Mouse (Mus musculus) layer of hippocampus, adult 8-10 months (tissue): ENCODE measurements around the gene Gm4131. TPM values are rescaled to one million over a fixed set of nuclear protein-coding genes. Genes with fewer than 3 reads are reported as not detected.
A peak's percentile ranks its signal among the peaks of the same experiment; 100 is the strongest.
"Not testable (repeated sequence)": the region's sequence is repeated elsewhere in the genome, so short reads cannot be mapped to it uniquely, and the experiment has no call there.

Source experiments
- DNase-seq, 2 experiments: peaks; one replicate each; pipeline ENCODE4 v3.0.0; 2022; ENCODE audit warnings: low spot score in 2 of 2
- total RNA-seq, 4 experiments: library from RNA; stranded (reverse); gene quantifications; 2 replicates each; pipeline ENCODE4 v1.2.4; 2022

Gene Gm4131
- total RNA-seq = not detected

DNA sequence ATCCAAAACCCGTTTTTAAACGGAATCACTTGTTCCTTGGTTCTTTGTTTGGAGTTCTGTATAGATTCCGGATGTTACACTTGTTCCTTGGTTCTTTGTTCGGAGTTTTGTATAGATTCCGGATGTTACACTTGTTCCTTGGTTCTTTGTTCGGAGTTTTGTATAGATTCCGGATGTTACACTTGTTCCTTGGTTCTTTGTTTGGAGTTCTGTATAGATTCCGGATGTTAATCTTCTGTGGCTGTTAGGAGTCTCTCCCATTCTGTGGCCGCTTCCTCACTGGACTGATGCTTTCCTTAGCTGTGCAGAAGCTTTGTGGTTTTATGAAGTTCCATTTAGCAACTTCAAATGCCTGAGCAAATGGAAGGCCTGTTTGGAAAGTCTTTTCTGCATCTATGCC, at the start of gene Gm4131:
TSS of gene Gm4131 (minus strand) at position 101 of the 400 bp plus-strand sequence.
- DNase-seq = not testable (repeated sequence)

GRCm38 (mm10) chr14:62609904-62610303, 43.2 kb upstream of the Gm4131 start:
- no peak for DNase-seq

DNA sequence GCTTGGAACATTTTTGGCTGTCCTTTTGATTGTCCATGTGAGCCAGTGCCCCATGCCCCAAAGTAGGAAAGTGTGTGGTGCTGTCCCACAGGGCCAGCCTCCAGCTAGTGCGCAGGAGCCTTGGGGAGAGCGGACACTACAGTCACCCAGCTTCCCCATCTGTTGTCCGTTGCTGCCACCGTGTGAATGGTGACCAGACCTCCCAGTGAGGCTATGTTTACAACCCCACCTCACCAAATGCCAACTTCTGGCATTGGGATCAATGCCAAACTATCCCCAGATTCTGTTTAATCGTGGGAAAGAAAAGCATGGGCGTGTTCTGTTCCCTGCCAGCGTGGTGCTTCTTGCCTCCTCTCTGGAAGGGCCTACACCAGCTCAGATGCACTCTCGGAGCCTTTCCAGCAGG, 41.1 kb upstream of the Gm4131 start:
- DNase-seq = peak in 1 of 2 experiments; percentile 42

DNA sequence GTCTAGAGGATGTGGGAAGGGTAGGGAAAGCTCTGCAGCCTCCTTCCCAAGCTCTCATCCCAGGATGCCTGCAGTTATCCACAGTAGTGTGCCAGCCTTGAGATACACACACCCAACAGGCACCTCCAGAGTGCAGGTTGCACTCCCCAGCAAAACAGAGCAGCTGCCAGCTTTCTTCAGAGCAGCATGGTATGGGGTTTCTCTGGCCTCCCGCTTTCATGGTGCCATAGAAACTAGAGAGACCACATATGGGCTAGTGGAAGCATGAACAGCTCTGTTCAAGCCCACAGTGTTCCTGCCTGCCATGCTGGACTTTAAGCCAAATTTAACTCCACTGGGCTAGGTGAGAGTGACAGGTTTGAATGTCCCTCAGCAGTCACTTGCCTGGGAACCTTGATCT, 36.1 kb upstream of the Gm4131 start:
- DNase-seq = no peak

GRCm38 (mm10) chr14:62602271-62602670, 35.5 kb upstream of the Gm4131 start:
- DNase-seq = peak in 1 of 2 experiments; percentile 32

DNA sequence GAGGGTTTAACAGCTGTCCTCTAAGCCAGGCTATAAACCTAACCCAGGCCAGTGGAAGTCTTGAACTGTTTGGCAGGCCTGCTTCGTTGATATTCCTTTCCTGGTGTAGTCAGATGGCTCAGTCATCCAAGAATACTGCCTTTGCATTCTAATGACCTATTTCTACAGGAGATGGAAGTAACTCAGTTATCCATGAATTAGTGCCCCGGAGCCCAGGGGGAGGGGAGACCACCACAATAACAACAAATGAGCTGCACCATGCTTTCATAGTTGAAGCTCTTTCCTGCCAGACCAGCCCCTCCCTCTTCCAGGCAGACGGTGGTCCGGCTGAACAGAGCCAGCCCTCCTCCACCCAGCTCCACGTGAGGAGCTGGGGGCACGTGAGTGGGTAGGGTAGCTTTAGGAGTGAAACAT, 33.4 kb upstream of the Gm4131 start:
- DNase-seq = no peak

GRCm38 (mm10) chr14:62585338-62585737, 18.6 kb upstream of the Gm4131 start:
- peak in 1 of 2 experiments; percentile 54 for DNase-seq

- DNase-seq = no peak
Observed at GRCm38 (mm10) chr14:62584637-62585036, 17.9 kb upstream of the Gm4131 start.

DNA sequence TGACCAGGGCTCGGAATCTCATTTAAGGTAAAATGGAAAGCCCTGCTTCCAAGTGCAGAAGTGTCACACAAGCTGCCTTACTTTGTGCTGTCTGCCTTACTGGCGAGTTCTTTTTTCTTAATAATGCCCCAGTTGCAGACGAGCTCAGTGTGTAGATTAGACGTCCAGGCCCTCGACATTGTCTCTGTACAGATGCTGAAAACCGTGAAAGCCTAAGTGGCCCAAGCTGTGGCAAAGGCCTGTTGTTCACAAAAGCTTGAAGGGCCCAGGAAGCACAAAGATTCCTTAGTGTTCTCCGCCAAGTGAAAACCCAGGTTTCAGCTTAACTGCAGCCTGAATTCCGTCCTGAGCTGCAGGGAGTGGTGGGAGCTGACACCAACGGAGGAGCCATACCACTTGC, 15.0 kb upstream of the Gm4131 start:
- DNase-seq = no peak

DNA sequence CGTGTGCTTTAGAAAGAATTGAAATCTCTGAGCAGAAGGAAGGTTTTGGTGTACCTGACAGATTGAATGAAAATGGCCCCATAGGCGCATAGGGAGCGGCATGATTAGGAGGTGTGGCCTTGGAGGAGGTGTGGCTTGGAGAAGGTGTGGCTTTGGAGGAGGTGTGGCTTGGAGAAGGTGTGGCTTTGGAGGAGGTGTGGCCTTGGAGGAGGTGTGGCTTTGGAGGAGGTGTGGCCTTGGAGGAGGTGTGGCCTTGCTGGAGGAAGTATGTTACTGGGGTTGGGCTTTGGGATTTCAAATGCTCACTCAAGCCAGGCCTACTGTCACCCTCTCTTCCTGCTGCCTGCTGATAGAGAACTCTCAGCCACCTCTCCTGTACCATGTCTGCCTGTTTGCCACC, 14.2 kb upstream of the Gm4131 start:
- DNase-seq = no peak

DNA sequence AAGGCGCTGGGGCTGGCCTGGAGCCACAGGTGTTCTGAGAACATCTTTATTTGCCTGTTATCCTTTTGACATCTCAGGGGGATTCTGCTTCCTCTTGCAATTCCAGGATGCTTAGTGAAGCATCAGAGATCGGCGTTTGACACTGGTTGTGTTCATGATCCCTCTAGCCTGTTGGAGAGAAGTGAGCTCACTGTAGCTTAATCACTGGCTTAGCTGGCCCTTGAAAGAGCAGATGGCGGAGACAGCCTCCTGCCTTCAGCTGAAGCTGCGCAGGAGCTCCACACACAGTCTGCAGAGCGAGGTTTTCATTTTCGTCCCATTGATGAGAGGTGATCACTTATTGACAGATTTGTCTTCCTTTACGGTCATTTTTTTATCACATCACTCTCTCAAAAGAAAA, 9.1 kb upstream of the Gm4131 start:
- peak in 1 of 2 experiments; percentile 40 for DNase-seq

GRCm38 (mm10) chr14:62574906-62575305, 8.2 kb upstream of the Gm4131 start:
- DNase-seq = no peak

- DNase-seq = no peak
Observed at GRCm38 (mm10) chr14:62573454-62573853, 6.7 kb upstream of the Gm4131 start.

GRCm38 (mm10) chr14:62570299-62570698, 3.6 kb upstream of the Gm4131 start:
- no peak for DNase-seq

- no peak for DNase-seq
Observed at GRCm38 (mm10) chr14:62569463-62569862, 2.7 kb upstream of the Gm4131 start.

DNA sequence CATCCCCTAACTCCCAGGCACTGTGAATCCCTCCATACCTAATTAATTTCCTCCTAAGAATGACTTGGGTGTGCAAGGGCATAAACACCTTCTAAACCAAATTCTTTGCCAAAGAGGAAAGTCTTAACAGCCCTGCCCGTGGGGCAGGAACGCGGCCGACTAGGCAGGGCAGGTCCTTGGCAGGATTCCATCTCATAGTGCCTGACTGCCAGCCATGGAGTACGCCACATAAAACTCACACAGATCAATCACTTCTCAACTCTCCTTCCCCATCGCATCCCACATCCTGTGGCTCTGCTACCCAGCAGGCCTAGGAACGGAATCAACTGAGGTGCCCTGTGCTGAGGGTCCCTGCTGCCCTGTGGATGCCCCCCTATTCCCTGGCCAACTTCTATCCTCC, 3.0 kb downstream of the Gm4131 start:
- DNase-seq = no peak

GRCm38 (mm10) chr14:62561875-62562748, 4.6 kb downstream of the Gm4131 start:
- DNase-seq = peak; percentile 52 to 61

DNA sequence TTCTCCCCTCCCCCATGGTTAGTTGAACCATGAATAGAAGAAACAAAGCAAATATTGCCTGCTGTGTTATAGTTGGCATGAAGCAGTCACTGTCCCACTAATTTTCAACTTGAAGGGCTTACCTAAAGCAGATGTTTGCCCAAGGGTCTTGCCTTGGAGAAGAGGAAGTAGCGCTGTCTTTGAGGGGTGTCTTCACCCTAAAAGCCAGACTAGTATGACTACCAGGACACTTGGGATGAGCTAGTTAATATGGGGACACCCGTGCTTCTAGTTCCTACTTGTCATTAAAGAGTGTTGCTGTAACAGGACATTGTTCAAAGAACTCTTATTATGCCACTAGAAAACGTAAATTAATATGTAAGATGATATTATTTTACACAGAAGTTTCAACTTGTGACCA, 9.6 kb downstream of the Gm4131 start:
- DNase-seq = no peak

DNA sequence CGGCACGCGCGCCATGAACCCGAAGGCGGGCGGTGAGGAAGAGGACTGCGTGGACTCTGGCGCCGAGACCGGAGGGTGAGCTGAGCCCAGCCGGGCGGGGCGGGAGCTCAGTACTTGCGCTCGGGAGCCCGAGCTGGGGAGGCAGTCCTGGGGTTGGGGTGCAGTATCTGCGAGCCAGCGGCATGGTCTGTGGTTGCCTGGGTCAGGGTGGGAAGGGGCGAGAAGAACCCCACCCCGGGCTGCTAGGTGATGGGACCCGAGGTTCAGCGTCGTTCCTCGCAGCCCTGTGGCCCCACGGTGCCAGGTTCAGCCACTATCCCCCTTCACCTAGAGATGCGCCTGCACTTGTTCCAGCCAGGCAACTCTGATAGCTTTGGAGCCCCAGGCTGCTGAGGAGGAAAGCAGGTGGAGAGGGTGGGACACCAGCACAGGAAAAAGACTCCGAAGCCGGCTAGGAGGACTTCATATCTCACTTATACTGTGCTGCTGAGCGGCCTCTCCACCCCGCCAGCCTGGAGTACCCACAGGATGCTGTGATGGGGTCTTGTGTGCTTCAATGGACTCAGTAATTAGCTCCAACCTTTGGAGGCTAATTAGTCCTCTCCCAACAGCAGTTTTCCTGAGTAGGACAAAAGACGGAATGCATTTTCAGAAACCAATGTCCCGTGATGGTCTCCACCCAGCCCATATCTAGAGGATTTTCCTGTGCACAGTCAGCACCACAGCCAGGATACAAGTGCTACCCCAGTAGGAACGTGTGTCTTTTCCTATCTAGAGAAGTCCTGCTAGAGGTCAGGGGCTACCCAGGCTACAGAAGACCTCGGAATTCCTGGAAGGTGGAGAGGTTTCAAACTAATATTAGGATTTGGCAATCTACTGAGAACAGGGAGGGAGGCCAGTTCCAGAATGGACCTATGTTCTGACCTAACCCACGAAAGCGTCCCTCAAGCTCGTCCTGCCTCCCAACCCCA, 10.6 kb downstream of the Gm4131 start:
- peak in 1 of 2 experiments; percentile 11 for DNase-seq

DNA sequence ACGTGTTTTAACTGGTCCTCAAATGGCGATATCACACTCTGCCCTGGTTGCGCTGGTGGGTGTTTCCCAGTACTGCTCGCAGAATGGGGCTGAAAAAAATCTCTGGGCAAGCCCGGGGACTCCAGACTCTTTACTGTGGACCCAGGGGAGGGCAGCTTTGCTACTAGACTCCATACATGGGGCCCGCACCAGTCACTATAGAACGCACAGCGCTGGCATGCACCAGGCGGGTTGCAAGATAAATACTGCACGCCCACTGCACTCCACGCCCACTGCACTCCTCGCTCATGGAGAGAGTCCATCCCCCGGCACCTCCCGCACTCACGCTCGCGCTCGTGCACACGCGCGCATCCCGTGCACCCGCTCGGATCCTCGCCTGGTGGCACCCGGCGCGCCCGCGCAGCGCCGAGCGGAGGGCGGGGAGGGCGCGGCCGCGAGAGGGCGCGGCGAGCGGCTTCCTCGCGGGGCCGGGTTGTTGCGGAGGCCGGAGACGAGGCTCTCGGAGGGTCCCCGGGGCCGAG, 11.4 kb downstream of the Gm4131 start, which contains the start of gene Fam124a:
TSS of gene Fam124a (plus strand) at position 429 of the 521 bp plus-strand sequence.
- DNase-seq = peak; percentile 59 to 64

DNA sequence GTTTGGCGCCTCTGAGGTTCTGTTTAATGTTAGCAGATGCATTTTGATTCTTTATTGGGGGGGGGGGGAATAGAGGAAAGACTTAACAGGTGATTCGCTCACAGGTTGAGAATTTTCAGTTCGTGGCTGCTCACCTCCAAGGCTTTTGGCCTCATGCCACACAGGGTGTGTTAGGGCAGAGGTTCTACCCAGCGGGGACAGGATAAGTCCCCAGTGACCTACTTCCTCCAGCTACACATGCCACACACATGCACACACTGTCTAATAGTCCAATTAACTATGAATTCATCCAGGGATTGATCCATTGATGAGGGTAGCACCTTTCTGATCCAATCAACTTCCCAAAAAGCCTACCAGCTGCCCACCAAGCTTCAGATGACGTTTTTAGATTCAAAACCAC, 12.9 kb downstream of the Gm4131 start:
- DNase-seq = no peak

GRCm38 (mm10) chr14:62552771-62553170, 13.9 kb downstream of the Gm4131 start:
- DNase-seq = no peak
